Mouse (Mus musculus): ENCODE data around the gene Gm5447.

Gene Gm5447

GRCm38 (mm10) chr13:30973501-30974246 is at the start of gene Gm5447, which contains the start of gene Exoc2:
Gene Gm5447 (plus strand): TSS chr13:30974204.
Gene Exoc2 (minus strand): TSS chr13:30974093.
- DNase-seq: peak; percentile 85

- no peak for DNase-seq
Observed at GRCm38 (mm10) chr13:30924269-30924668, 49.7 kb upstream of the Gm5447 start.

GRCm38 (mm10) chr13:30929119-30929518 is 44.9 kb upstream of the Gm5447 start:
- DNase-seq: no peak

GRCm38 (mm10) chr13:30931613-30932012 is 42.4 kb upstream of the Gm5447 start:
- no peak for DNase-seq

- peak; percentile 30 for DNase-seq
Observed at GRCm38 (mm10) chr13:30932972-30933371, 41.0 kb upstream of the Gm5447 start.

GRCm38 (mm10) chr13:30945788-30946187 is 28.2 kb upstream of the Gm5447 start:
- DNase-seq: no peak

- no peak for DNase-seq
Observed at GRCm38 (mm10) chr13:30947129-30947528, 26.9 kb upstream of the Gm5447 start.

- no peak for DNase-seq
Observed at GRCm38 (mm10) chr13:30947540-30947939, 26.5 kb upstream of the Gm5447 start, which contains the start of gene Hus1b. Gene Hus1b (minus strand): TSS chr13:30947759.

GRCm38 (mm10) chr13:30949181-30949580 is 24.8 kb upstream of the Gm5447 start:
- DNase-seq: no peak

GRCm38 (mm10) chr13:30952044-30952443 is 22.0 kb upstream of the Gm5447 start:
- DNase-seq: no peak

- DNase-seq: no peak
Observed at GRCm38 (mm10) chr13:30953580-30953979, 20.4 kb upstream of the Gm5447 start.

GRCm38 (mm10) chr13:30960714-30961113 is 13.3 kb upstream of the Gm5447 start:
- no peak for DNase-seq

GRCm38 (mm10) chr13:30961932-30962331 is 12.1 kb upstream of the Gm5447 start:
- DNase-seq: no peak

GRCm38 (mm10) chr13:30966507-30966911 is 7.5 kb upstream of the Gm5447 start:
- no peak for DNase-seq

- DNase-seq: no peak
Observed at GRCm38 (mm10) chr13:30968311-30968710, 5.7 kb upstream of the Gm5447 start.

- no peak for DNase-seq
Observed at GRCm38 (mm10) chr13:30971047-30971446, 3.0 kb upstream of the Gm5447 start.

- DNase-seq: peak; percentile 57
Observed at GRCm38 (mm10) chr13:30972102-30972501, 1.9 kb upstream of the Gm5447 start.

- peak; percentile 16 for DNase-seq
Observed at GRCm38 (mm10) chr13:30974247-30974630, 235 bp downstream of the Gm5447 start.

- DNase-seq: no peak
Observed at GRCm38 (mm10) chr13:30976536-30977084, 2.6 kb downstream of the Gm5447 start.

- DNase-seq: no peak
Observed at GRCm38 (mm10) chr13:30978224-30978623, 4.2 kb downstream of the Gm5447 start.

GRCm38 (mm10) chr13:30981666-30982065 is 7.7 kb downstream of the Gm5447 start:
- peak; percentile 84 for DNase-seq

GRCm38 (mm10) chr13:30985275-30985597 is 11.2 kb downstream of the Gm5447 start:
- peak; percentile 44 for DNase-seq

- peak; percentile 54 for DNase-seq
Observed at GRCm38 (mm10) chr13:30985598-30986466, 11.8 kb downstream of the Gm5447 start.
